Mouse (Mus musculus): ENCODE measurements around the gene Zcchc7. TPM values are rescaled to one million over a fixed set of nuclear protein-coding genes. Genes with fewer than 3 reads are reported as not detected.

The Zcchc7 gene
- polyA plus RNA-seq, 1 experiment from 2014 or later: 22.3 TPM

- no peak overlapping the region for H3K4me2 ChIP-seq (ENCODE audit: low read depth, severe bottlenecking)
- no peak overlapping the region for H3K4me3 ChIP-seq (ENCODE audit: low read depth, low read length)
- no peak for ATAC-seq (ENCODE audit: insufficient number of reproducible peaks, low FRiP score, low TSS enrichment, low read depth)
- H3K4me1 ChIP-seq (ENCODE audit: control insufficient read depth, insufficient read depth, low read length): no peaks in the 10 kb centered on the region
- no peaks in the 10 kb centered on the region for H3K27me3 ChIP-seq (ENCODE audit: control insufficient read depth, insufficient read depth, low read length)
- DNase-seq (ENCODE audit: low spot score): no peak
- no peak overlapping the region for H3K9ac ChIP-seq (ENCODE audit: low read length)
- no peaks in the 10 kb centered on the region for H3K36me3 ChIP-seq (ENCODE audit: control insufficient read depth, insufficient read depth, low read length)
- no peak overlapping the region for H3K27ac ChIP-seq (replicated peaks; ENCODE audit: low read depth, low read length)
- WGBS: 88% methylated on average over 8 of the region's 8 CpGs
- H3K9me3 ChIP-seq (ENCODE audit: control insufficient read depth, low read length): no peaks in the 10 kb centered on the region
These were observed 211.7 kb downstream of the Zcchc7 start for GRCm38 (mm10) chr4:44967402-44967801.

- no peak for DNase-seq (ENCODE audit: low spot score)
- ATAC-seq (ENCODE audit: insufficient number of reproducible peaks, low FRiP score, low TSS enrichment, low read depth): no peak
These were observed 214.4 kb downstream of the Zcchc7 start for GRCm38 (mm10) chr4:44970056-44970455.

GRCm38 (mm10) chr4:44970612-44971110 is 215.0 kb downstream of the Zcchc7 start:
- H3K4me2 ChIP-seq (ENCODE audit: low read depth, severe bottlenecking): no peak overlapping the region
- H3K4me3 ChIP-seq (ENCODE audit: low read depth, low read length): no peak overlapping the region
- ATAC-seq (ENCODE audit: insufficient number of reproducible peaks, low FRiP score, low TSS enrichment, low read depth) (no peak), DNase-seq (ENCODE audit: low spot score) (peak; percentile 84)
- no peak overlapping the region for H3K9ac ChIP-seq (ENCODE audit: low read length)
- no peaks in the 10 kb centered on the region for H3K27me3 ChIP-seq (ENCODE audit: control insufficient read depth, insufficient read depth, low read length)
- H3K36me3 ChIP-seq (ENCODE audit: control insufficient read depth, insufficient read depth, low read length): no peaks in the 10 kb centered on the region
- no peaks in the 10 kb centered on the region for H3K4me1 ChIP-seq (ENCODE audit: control insufficient read depth, insufficient read depth, low read length)
- WGBS: 21% methylated on average over 10 of the region's 10 CpGs
- no peaks in the 10 kb centered on the region for H3K9me3 ChIP-seq (ENCODE audit: control insufficient read depth, low read length)
- H3K27ac ChIP-seq (replicated peaks; ENCODE audit: low read depth, low read length): no peak overlapping the region

More at GRCm38 (mm10) chr4:44970056-44970455, 214.4 kb downstream of the Zcchc7 start:
- no peak overlapping the region for H3K27ac ChIP-seq (replicated peaks; ENCODE audit: low read depth, low read length)
- H3K4me1 ChIP-seq (ENCODE audit: control insufficient read depth, insufficient read depth, low read length): no peaks in the 10 kb centered on the region
- H3K4me3 ChIP-seq (ENCODE audit: low read depth, low read length): no peak overlapping the region
- H3K9ac ChIP-seq (ENCODE audit: low read length): no peak overlapping the region
- no peak overlapping the region for H3K4me2 ChIP-seq (ENCODE audit: low read depth, severe bottlenecking)
- H3K36me3 ChIP-seq (ENCODE audit: control insufficient read depth, insufficient read depth, low read length): no peaks in the 10 kb centered on the region
- no peaks in the 10 kb centered on the region for H3K9me3 ChIP-seq (ENCODE audit: control insufficient read depth, low read length)
- WGBS: 90% methylated on average over 7 of the region's 7 CpGs
- H3K27me3 ChIP-seq (ENCODE audit: control insufficient read depth, insufficient read depth, low read length): no peaks in the 10 kb centered on the region

- Histone ChIP-seq H3K9ac (ENCODE audit: low read length) (no peak overlapping the region), H3K4me3 (ENCODE audit: low read depth, low read length) (no peak overlapping the region), H3K4me2 (ENCODE audit: low read depth, severe bottlenecking) (peak overlapping the region; percentile 13; the same call in 1 of the 2 replicates), H3K4me1 (ENCODE audit: control insufficient read depth, insufficient read depth, low read length) (no peaks in the 10 kb centered on the region), H3K27ac (replicated peaks; ENCODE audit: low read depth, low read length) (no peak overlapping the region), H3K27me3 (ENCODE audit: control insufficient read depth, insufficient read depth, low read length) (no peaks in the 10 kb centered on the region), H3K36me3 (ENCODE audit: control insufficient read depth, insufficient read depth, low read length) (no peaks in the 10 kb centered on the region), H3K9me3 (ENCODE audit: control insufficient read depth, low read length) (no peaks in the 10 kb centered on the region)
- no peak for ATAC-seq (ENCODE audit: insufficient number of reproducible peaks, low FRiP score, low TSS enrichment, low read depth)
- DNase-seq (ENCODE audit: low spot score): peak; percentile 91
- WGBS: 15% methylated on average over 9 of the region's 9 CpGs
These were observed 217.8 kb downstream of the Zcchc7 start for GRCm38 (mm10) chr4:44973450-44973849.

- ATAC-seq (ENCODE audit: insufficient number of reproducible peaks, low FRiP score, low TSS enrichment, low read depth): no peak
- DNase-seq (ENCODE audit: low spot score): no peak
- Histone ChIP-seq H3K27ac (replicated peaks; ENCODE audit: low read depth, low read length) (no peak overlapping the region), H3K9ac (ENCODE audit: low read length) (no peak overlapping the region), H3K36me3 (ENCODE audit: control insufficient read depth, insufficient read depth, low read length) (no peaks in the 10 kb centered on the region), H3K9me3 (ENCODE audit: control insufficient read depth, low read length) (no peaks in the 10 kb centered on the region), H3K4me1 (ENCODE audit: control insufficient read depth, insufficient read depth, low read length) (no peaks in the 10 kb centered on the region), H3K27me3 (ENCODE audit: control insufficient read depth, insufficient read depth, low read length) (no peaks in the 10 kb centered on the region), H3K4me3 (ENCODE audit: low read depth, low read length) (no peak overlapping the region), H3K4me2 (ENCODE audit: low read depth, severe bottlenecking) (peak overlapping the region; percentile 13; the same call in 1 of the 2 replicates)
- WGBS: 52% methylated on average over 14 of the region's 14 CpGs
These were observed 218.2 kb downstream of the Zcchc7 start for GRCm38 (mm10) chr4:44973871-44974270.

GRCm38 (mm10) chr4:44974331-44974730 is 218.7 kb downstream of the Zcchc7 start:
- no peaks in the 10 kb centered on the region for H3K27me3 ChIP-seq (ENCODE audit: control insufficient read depth, insufficient read depth, low read length)
- H3K9me3 ChIP-seq (ENCODE audit: control insufficient read depth, low read length): no peaks in the 10 kb centered on the region
- H3K36me3 ChIP-seq (ENCODE audit: control insufficient read depth, insufficient read depth, low read length): no peaks in the 10 kb centered on the region
- H3K4me1 ChIP-seq (ENCODE audit: control insufficient read depth, insufficient read depth, low read length): no peaks in the 10 kb centered on the region
- DNase-seq (ENCODE audit: low spot score) (no peak), ATAC-seq (ENCODE audit: insufficient number of reproducible peaks, low FRiP score, low TSS enrichment, low read depth) (no peak)
- 74% methylated on average over 8 of the region's 8 CpGs for WGBS
- no peak overlapping the region for H3K4me3 ChIP-seq (ENCODE audit: low read depth, low read length)
- H3K27ac ChIP-seq (replicated peaks; ENCODE audit: low read depth, low read length): no peak overlapping the region
- H3K9ac ChIP-seq (ENCODE audit: low read length): no peak overlapping the region
- H3K4me2 ChIP-seq (ENCODE audit: low read depth, severe bottlenecking): no peak overlapping the region

- no peak overlapping the region for H3K4me3 ChIP-seq (ENCODE audit: low read depth, low read length)
- no peak for DNase-seq (ENCODE audit: low spot score)
- WGBS: 84% methylated on average over 6 of the region's 6 CpGs
- H3K36me3 ChIP-seq (ENCODE audit: control insufficient read depth, insufficient read depth, low read length): no peaks in the 10 kb centered on the region
- H3K27me3 ChIP-seq (ENCODE audit: control insufficient read depth, insufficient read depth, low read length): no peaks in the 10 kb centered on the region
- ATAC-seq (ENCODE audit: insufficient number of reproducible peaks, low FRiP score, low TSS enrichment, low read depth): no peak
- H3K9ac ChIP-seq (ENCODE audit: low read length): no peak overlapping the region
- no peaks in the 10 kb centered on the region for H3K9me3 ChIP-seq (ENCODE audit: control insufficient read depth, low read length)
- no peak overlapping the region for H3K4me2 ChIP-seq (ENCODE audit: low read depth, severe bottlenecking)
- no peaks in the 10 kb centered on the region for H3K4me1 ChIP-seq (ENCODE audit: control insufficient read depth, insufficient read depth, low read length)
- H3K27ac ChIP-seq (replicated peaks; ENCODE audit: low read depth, low read length): no peak overlapping the region
These were observed 220.4 kb downstream of the Zcchc7 start for GRCm38 (mm10) chr4:44976026-44976615.

GRCm38 (mm10) chr4:44976921-44977710 is 221.4 kb downstream of the Zcchc7 start:
- DNase-seq (ENCODE audit: low spot score): no peak
- H3K36me3 ChIP-seq (ENCODE audit: control insufficient read depth, insufficient read depth, low read length): no peaks in the 10 kb centered on the region

More at GRCm38 (mm10) chr4:44976921-44977710, 221.4 kb downstream of the Zcchc7 start:
- ATAC-seq (ENCODE audit: insufficient number of reproducible peaks, low FRiP score, low TSS enrichment, low read depth): no peak
- H3K27me3 ChIP-seq (ENCODE audit: control insufficient read depth, insufficient read depth, low read length): no peaks in the 10 kb centered on the region
- no peaks in the 10 kb centered on the region for H3K9me3 ChIP-seq (ENCODE audit: control insufficient read depth, low read length)
- no peak overlapping the region for H3K4me2 ChIP-seq (ENCODE audit: low read depth, severe bottlenecking)
- 89% methylated on average over 10 of the region's 10 CpGs for WGBS
- H3K4me1 ChIP-seq (ENCODE audit: control insufficient read depth, insufficient read depth, low read length): 0 out of 2 replicates have a peak, but pooled peaks cover 2% of the 10 kb centered on the region
- H3K4me3 ChIP-seq (ENCODE audit: low read depth, low read length): no peak overlapping the region
- no peak overlapping the region for H3K27ac ChIP-seq (replicated peaks; ENCODE audit: low read depth, low read length)
- H3K9ac ChIP-seq (ENCODE audit: low read length): no peak overlapping the region

Measured in limb, embryonic 11.5 days (tissue).